Mouse (Mus musculus) bone marrow macrophage, adult 2 months (primary cell): ENCODE data around the gene Syt14. TPM values are rescaled to one million over a fixed set of nuclear protein-coding genes. Genes with fewer than 3 reads are reported as not detected.

Experiments used
- H3K27ac ChIP-seq: 2 replicates; pipeline ENCODE4 v1.5.1; 2012; ENCODE audit warnings: low read depth, low read length; ENCODE audit not compliant: insufficient read depth
- H3K4me1 ChIP-seq: 2 replicates; pipeline ENCODE4 v1.6.1; 2012; ENCODE audit warnings: low read length; ENCODE audit not compliant: control insufficient read depth, insufficient read depth
- H3K4me3 ChIP-seq: 2 replicates; pipeline ENCODE4 v1.5.1; 2012; ENCODE audit warnings: mild to moderate bottlenecking, low read length, moderate library complexity; ENCODE audit not compliant: insufficient read depth
- CTCF ChIP-seq: IDR thresholded peaks from 2 replicates; pipeline ENCODE4 v1.5.1; 2012; ENCODE audit warnings: low read depth, mild to moderate bottlenecking, low read length, moderate library complexity
- POLR2A ChIP-seq: IDR thresholded peaks from 2 replicates; pipeline ENCODE4 v1.6.1; 2012; ENCODE audit warnings: mild to moderate bottlenecking, low read depth, low read length, borderline replicate concordance
- polyA plus RNA-seq: library from polyadenylated mRNA; stranded (reverse); fragments of >200 nt; gene quantifications from 2 replicates; pipeline ENCODE4 v1.2.4, GENCODE M21; 2012; ENCODE audit not compliant: missing spikeins, insufficient read depth, insufficient read length

Gene Syt14
- polyA plus RNA-seq, 1 experiment = not detected

DNA sequence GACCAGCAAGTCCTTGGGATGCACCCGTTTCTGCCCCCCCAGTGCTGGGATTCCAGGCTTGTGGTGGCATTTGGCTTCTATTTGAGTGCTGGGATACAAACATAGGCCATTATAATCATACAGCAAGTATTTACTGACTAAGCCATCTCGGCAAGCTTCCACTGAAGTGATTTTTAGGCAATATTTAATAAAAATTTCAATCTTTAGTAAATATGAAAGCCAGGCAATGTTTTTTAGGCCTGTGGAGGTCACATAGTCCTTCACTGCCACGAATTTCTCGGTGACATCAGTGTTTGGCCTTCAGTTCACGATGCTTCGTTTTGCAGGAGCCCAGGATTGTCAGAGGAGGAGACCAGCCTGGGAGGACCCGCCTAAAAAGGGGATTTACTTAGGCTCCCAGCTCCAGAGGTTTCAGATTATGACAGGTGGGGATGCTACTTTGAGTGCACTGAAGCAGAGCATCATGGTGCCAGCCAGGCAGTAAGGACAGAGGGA is 156.4 kb downstream of the Syt14 start:
- H3K27ac ChIP-seq = no peak overlapping the region
- no peak for TF ChIP-seq CTCF
- TF ChIP-seq POLR2A = no peak
- H3K4me1 ChIP-seq = no peaks in the 10 kb centered on the region
- no peak overlapping the region for H3K4me3 ChIP-seq

DNA sequence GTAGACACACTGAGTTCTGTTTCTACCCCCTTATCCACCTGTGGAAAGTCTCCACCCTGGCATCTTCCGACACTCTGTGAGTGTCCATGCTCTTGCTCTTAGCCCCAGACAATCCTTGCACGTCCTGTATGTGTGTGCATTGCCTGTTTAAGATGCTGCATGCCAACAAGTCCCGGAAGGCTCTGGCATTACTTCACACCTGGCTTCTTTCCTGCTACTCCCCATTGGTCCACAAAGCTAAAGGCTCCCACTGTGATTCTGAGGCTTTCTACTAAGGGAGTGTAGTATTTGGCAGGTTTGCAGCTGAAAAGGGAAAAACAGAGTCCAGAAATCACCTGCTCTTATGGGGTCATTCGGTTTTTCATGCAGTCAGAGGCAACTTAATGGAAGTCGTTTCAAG is 162.7 kb downstream of the Syt14 start:
- peaks cover 2% of the 10 kb centered on the region; the same call in 1 of the 2 replicates for H3K4me1 ChIP-seq
- no peak for TF ChIP-seq POLR2A
- TF ChIP-seq CTCF = no peak

DNA sequence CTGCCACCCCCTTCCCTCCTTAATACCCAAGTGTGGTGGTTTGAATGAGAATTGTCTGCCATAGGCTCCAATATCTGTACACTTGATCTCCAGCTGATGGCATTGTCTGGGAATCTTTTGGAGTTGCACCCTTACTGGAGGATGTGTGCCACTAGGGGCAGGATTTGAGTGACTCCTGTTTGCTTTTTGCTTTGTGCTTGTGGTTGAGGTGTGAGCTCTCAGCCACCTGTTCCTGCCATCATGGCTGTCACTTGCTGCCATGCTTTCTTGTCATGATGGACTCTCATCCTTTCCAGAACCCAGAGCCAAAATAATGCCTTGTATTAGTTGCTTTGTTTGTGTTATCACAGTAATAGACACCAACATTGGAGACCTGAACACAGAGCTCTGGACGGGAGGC is 165.8 kb downstream of the Syt14 start:
- H3K4me1 ChIP-seq = peaks cover 2% of the 10 kb centered on the region; the same call in 1 of the 2 replicates
- no peak overlapping the region for H3K4me3 ChIP-seq
- TF ChIP-seq CTCF (no peak), POLR2A (no peak)
- H3K27ac ChIP-seq = no peak overlapping the region

More for the DNA sequence above, 162.7 kb downstream of the Syt14 start:
- Histone ChIP-seq H3K27ac (no peak overlapping the region), H3K4me3 (no peak overlapping the region)

DNA sequence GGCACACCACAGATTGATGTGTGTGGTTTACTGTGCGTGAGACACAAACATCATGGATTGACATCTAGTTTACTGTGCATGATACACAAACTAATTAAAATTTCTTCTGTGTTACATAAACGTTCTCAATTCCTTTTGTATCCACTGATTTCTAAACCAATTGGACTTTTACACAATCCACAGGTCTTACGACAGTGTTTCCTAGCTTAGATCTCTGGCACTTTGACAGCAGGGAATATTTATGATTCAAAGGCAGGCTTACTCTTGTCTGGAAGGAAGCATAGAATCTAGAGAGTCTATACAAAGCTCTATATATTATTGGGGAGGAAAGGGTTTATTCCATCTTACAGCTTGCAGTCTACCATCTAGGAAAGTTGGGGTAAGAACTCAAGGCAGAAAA is 171.1 kb downstream of the Syt14 start:
- Histone ChIP-seq H3K27ac (no peak overlapping the region), H3K4me1 (peaks cover 2% of the 10 kb centered on the region; the same call in 1 of the 2 replicates), H3K4me3 (no peak overlapping the region)
- TF ChIP-seq CTCF (no peak), POLR2A (no peak)

DNA sequence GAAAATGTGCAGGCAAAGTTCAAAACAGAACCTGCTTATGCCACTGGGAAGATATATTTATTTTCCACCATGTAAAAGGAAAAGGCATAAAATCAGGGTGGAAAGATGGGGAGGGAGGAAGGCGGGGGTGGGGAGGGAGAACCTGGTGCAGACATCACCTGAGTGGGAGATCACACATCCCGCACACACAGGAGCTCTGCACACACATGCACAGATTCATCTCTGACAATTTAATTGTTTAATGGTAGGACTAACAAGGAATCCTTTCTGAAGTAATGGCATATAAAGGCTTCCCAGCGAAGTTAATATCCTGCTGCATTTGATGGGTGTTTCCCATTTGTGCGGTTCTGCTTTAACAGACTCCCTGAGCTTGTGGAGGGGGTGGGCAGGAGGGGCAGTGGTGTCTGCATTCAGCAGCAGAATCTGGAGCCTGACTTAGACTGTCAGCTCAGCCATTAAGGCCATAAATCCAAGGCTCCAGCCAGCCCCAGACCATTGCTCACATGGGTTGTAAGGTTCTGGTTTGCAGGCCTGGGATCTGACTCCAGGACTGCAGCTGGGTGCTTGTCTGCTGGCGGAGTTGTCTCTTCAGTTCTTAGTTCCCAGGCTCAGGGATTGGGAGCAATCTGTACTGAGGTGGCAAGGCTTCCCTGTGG is 174.1 kb downstream of the Syt14 start:
- no peaks in the 10 kb centered on the region for H3K4me1 ChIP-seq
- TF ChIP-seq POLR2A (no peak), CTCF (no peak)

DNA sequence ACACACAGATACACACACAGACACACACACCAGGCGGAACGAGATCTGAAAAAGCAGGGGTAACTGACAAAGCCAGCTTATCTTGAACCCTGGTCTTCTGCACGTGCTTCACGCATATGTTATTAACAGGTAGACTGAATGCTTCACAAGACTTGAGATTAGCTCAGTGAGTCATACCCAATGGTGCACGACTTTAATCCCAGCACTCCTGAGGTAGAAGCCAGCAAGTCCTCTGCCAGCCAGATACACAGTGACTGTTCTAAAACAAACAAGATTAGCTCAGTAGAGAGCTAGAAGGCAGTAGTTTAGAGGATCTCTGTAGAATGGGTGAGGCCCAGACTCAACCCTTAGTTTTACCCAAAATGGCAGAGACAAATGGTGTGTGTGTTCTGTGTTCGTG is 175.3 kb downstream of the Syt14 start:
- Histone ChIP-seq H3K4me3 (no peak overlapping the region), H3K27ac (no peak overlapping the region), H3K4me1 (no peaks in the 10 kb centered on the region)
- no peak for TF ChIP-seq CTCF
- TF ChIP-seq POLR2A = no peak

More for the DNA sequence above, 174.1 kb downstream of the Syt14 start:
- H3K27ac ChIP-seq = no peak overlapping the region
- H3K4me3 ChIP-seq = no peak overlapping the region

DNA sequence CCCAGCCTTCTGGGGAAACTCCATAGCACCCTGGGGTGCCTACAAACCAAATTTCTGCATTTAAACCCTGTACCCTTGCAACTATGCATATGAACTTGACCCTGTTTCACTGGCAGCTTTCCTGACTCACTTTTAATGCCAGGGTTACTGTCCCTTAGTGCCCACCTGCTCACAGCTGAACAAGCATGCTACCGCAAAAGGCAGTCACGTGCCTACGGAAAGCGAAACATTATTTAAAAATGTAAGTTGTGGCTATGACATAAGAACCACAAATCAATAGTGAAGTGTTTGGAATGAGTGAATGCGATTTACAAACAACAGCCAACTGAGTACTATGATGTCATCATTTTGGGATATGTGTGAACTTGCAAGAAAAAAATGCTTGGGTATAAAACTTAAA is 178.0 kb downstream of the Syt14 start:
- no peak for TF ChIP-seq CTCF
- TF ChIP-seq POLR2A = no peak

DNA sequence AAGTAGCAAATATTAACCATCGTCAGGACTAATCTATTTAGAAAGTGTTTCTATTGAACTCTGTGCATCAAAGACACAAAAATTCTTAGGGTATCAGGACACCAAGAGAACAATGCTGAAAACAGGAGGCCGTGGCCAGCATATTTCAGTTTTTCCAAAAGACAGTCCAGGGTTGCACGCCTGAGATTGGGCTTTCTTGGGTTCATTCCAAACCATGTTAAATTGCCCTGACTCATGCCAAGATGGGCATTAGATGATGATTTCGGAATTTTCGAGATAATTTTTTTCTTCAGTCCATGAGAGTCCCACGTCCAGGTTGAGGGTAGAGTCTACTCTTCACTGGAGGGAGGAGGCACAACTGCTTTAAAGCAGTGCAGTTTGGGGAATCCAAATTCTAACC is 178.6 kb downstream of the Syt14 start:
- no peak overlapping the region for H3K27ac ChIP-seq
- no peaks in the 10 kb centered on the region for H3K4me1 ChIP-seq
- no peak overlapping the region for H3K4me3 ChIP-seq
- no peak for TF ChIP-seq POLR2A
- TF ChIP-seq CTCF = no peak

More for the DNA sequence above, 178.0 kb downstream of the Syt14 start:
- Histone ChIP-seq H3K27ac (no peak overlapping the region), H3K4me3 (no peak overlapping the region), H3K4me1 (no peaks in the 10 kb centered on the region)

DNA sequence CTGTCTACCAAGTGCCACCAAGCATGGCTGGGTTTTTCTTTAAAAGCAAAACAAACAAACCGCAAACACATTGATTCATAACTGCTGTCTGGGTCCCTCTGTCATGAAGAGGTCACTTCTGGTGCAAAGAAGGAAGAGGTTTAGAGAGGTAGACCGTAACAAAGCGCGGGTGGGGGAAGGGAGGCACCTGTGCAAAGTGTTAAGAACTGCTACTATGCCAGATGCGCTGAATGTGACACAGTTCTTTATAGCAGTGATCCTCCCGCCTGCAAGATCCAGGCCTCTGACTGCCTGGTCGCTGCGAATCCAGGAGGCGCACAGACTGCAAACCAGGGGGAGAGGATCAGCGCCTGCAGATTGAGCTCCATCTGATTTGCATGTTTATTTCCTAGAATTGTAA is 179.2 kb downstream of the Syt14 start:
- Histone ChIP-seq H3K4me1 (no peaks in the 10 kb centered on the region), H3K27ac (no peak overlapping the region), H3K4me3 (no peak overlapping the region)
- no peak for TF ChIP-seq POLR2A
- TF ChIP-seq CTCF = no peak

DNA sequence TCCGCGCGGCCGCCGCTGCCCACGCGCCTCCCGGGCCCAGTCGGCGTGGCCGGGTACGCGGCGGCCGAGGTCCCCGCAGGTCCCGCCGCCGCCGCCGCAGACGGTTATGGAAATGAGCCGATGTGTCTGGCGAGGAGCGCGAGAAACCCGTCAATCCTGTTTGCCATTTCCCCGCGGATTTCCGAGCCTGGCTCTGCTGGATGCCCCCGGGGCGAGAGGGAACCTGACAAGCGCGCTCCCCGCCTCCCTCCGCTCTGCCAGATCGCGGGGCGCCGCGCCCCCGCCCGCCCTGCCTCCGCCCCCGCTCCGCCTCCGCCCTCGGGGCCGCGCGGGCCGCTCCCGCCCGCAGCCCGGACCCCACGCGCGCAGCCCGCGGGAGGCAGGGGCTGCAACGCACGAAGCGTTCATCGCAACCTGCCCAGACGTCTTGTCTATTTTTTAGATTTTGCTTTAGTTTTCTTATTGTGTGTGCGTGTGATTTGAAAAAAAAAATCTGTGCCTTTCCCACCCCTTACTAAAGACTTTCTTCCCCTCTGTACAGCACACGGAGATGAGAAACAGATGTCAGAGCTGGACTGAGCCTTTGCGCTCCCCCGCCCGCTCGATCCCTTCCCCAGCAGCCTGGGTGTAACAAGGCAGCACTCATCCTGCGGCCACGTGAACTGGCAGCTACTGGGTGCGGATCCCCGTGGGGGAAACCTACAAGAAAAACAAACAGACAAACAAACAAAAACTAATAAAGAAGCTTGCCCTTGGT is 179.9 kb downstream of the Syt14 start, which contains the start of gene Sertad4:
TSS of gene Sertad4 (minus strand) at position 283 of the 757 bp plus-strand sequence.
- TF ChIP-seq CTCF (no peak), POLR2A (no peak)
- Histone ChIP-seq H3K4me3 (peak within 1 kb of the TSS; percentile 50), H3K4me1 (no peaks in the 10 kb centered on the region), H3K27ac (no peak within 1 kb of the TSS)
